Mouse (Mus musculus): Measurements from ENCODE around the gene Ptprd. TPM values are rescaled to one million over a fixed set of nuclear protein-coding genes. Genes with fewer than 3 reads are reported as not detected.

Ptprd gene
- polyA plus RNA-seq, 1 experiment from 2014 or later, result 10.0 TPM

GRCm38 (mm10) chr4:76460556-76460955 is 1751.2 kb downstream of the Ptprd start:
- no peak overlapping the region for H3K4me2 ChIP-seq (ENCODE audit: low read depth, low read length)
- H3K4me3 ChIP-seq (ENCODE audit: low read length), result no peak overlapping the region
- no peaks in the 10 kb centered on the region for H3K36me3 ChIP-seq (ENCODE audit: control insufficient read depth, insufficient read depth)
- no peak overlapping the region for H3K9ac ChIP-seq (ENCODE audit: low read length)
- ATAC-seq (replicated peaks; ENCODE audit: extremely low read depth, insufficient read depth, low FRiP score), result no peak
- no peaks in the 10 kb centered on the region for H3K9me3 ChIP-seq (replicated peaks; ENCODE audit: control insufficient read depth, low read length)
- peaks cover 30% of the 10 kb centered on the region for H3K4me1 ChIP-seq (ENCODE audit: control insufficient read depth, insufficient read depth, low read length)
- H3K27ac ChIP-seq (ENCODE audit: low read length), result no peak overlapping the region
- 78% methylated on average over 1 of the region's 1 CpGs for WGBS
- H3K27me3 ChIP-seq (ENCODE audit: control insufficient read depth, insufficient read depth, low read length), result no peaks in the 10 kb centered on the region

- Histone ChIP-seq H3K4me3 (ENCODE audit: low read length) (no peak overlapping the region), H3K27ac (ENCODE audit: low read length) (no peak overlapping the region), H3K36me3 (ENCODE audit: control insufficient read depth, insufficient read depth) (no peaks in the 10 kb centered on the region), H3K27me3 (ENCODE audit: control insufficient read depth, insufficient read depth, low read length) (no peaks in the 10 kb centered on the region), H3K9me3 (replicated peaks; ENCODE audit: control insufficient read depth, low read length) (no peaks in the 10 kb centered on the region), H3K4me2 (ENCODE audit: low read depth, low read length) (no peak overlapping the region), H3K4me1 (ENCODE audit: control insufficient read depth, insufficient read depth, low read length) (peaks cover 30% of the 10 kb centered on the region), H3K9ac (ENCODE audit: low read length) (no peak overlapping the region)
- no peak for ATAC-seq (replicated peaks; ENCODE audit: extremely low read depth, insufficient read depth, low FRiP score)
Measured at GRCm38 (mm10) chr4:76459621-76460020, 1752.1 kb downstream of the Ptprd start.

GRCm38 (mm10) chr4:76452286-76452685 is 1759.5 kb downstream of the Ptprd start:
- peaks cover 15% of the 10 kb centered on the region for H3K4me1 ChIP-seq (ENCODE audit: control insufficient read depth, insufficient read depth, low read length)
- 65% methylated on average over 4 of the region's 4 CpGs for WGBS
- no peak for ATAC-seq (replicated peaks; ENCODE audit: extremely low read depth, insufficient read depth, low FRiP score)

GRCm38 (mm10) chr4:76451019-76451552 is 1760.7 kb downstream of the Ptprd start:
- H3K9me3 ChIP-seq (replicated peaks; ENCODE audit: control insufficient read depth, low read length), result no peaks in the 10 kb centered on the region
- H3K9ac ChIP-seq (ENCODE audit: low read length), result peak overlapping the region; percentile 90
- H3K4me2 ChIP-seq (ENCODE audit: low read depth, low read length), result peak overlapping the region; percentile 74
- H3K4me3 ChIP-seq (ENCODE audit: low read length), result peak overlapping the region; percentile 88
- no peak for ATAC-seq (replicated peaks; ENCODE audit: extremely low read depth, insufficient read depth, low FRiP score)
- H3K27ac ChIP-seq (ENCODE audit: low read length), result peak overlapping the region; percentile 64
- no peaks in the 10 kb centered on the region for H3K27me3 ChIP-seq (ENCODE audit: control insufficient read depth, insufficient read depth, low read length)
- H3K36me3 ChIP-seq (ENCODE audit: control insufficient read depth, insufficient read depth), result no peaks in the 10 kb centered on the region
- 33% methylated on average over 8 of the region's 8 CpGs for WGBS
- peaks cover 13% of the 10 kb centered on the region for H3K4me1 ChIP-seq (ENCODE audit: control insufficient read depth, insufficient read depth, low read length)

More at GRCm38 (mm10) chr4:76452286-76452685, 1759.5 kb downstream of the Ptprd start:
- Histone ChIP-seq H3K36me3 (ENCODE audit: control insufficient read depth, insufficient read depth) (no peaks in the 10 kb centered on the region), H3K9me3 (replicated peaks; ENCODE audit: control insufficient read depth, low read length) (no peaks in the 10 kb centered on the region), H3K9ac (ENCODE audit: low read length) (no peak overlapping the region), H3K27me3 (ENCODE audit: control insufficient read depth, insufficient read depth, low read length) (no peaks in the 10 kb centered on the region), H3K4me2 (ENCODE audit: low read depth, low read length) (no peak overlapping the region), H3K4me3 (ENCODE audit: low read length) (no peak overlapping the region), H3K27ac (ENCODE audit: low read length) (no peak overlapping the region)

- peak; percentile 76 for ATAC-seq (replicated peaks; ENCODE audit: extremely low read depth, insufficient read depth, low FRiP score)
- Histone ChIP-seq H3K4me2 (ENCODE audit: low read depth, low read length) (peak overlapping the region; percentile 74), H3K27me3 (ENCODE audit: control insufficient read depth, insufficient read depth, low read length) (no peaks in the 10 kb centered on the region), H3K9me3 (replicated peaks; ENCODE audit: control insufficient read depth, low read length) (no peaks in the 10 kb centered on the region), H3K9ac (ENCODE audit: low read length) (peak overlapping the region; percentile 90), H3K4me3 (ENCODE audit: low read length) (peak overlapping the region; percentile 88), H3K36me3 (ENCODE audit: control insufficient read depth, insufficient read depth) (no peaks in the 10 kb centered on the region), H3K27ac (ENCODE audit: low read length) (peak overlapping the region; percentile 95), H3K4me1 (ENCODE audit: control insufficient read depth, insufficient read depth, low read length) (peaks cover 8% of the 10 kb centered on the region)
- WGBS, result under 1% methylated on average over 28 of the region's 34 CpGs
Measured at GRCm38 (mm10) chr4:76450351-76451018, 1761.3 kb downstream of the Ptprd start.

GRCm38 (mm10) chr4:76449466-76450350 is 1762.1 kb downstream of the Ptprd start:
- WGBS, result under 1% methylated on average over 85 of the region's 99 CpGs
- peak; percentile 70 for ATAC-seq (replicated peaks; ENCODE audit: extremely low read depth, insufficient read depth, low FRiP score)
- H3K4me2 ChIP-seq (ENCODE audit: low read depth, low read length), result peak overlapping the region; percentile 74
- peaks cover 11% of the 10 kb centered on the region for H3K4me1 ChIP-seq (ENCODE audit: control insufficient read depth, insufficient read depth, low read length)
- H3K9me3 ChIP-seq (replicated peaks; ENCODE audit: control insufficient read depth, low read length), result no peaks in the 10 kb centered on the region
- peak overlapping the region; percentile 90 for H3K9ac ChIP-seq (ENCODE audit: low read length)
- H3K4me3 ChIP-seq (ENCODE audit: low read length), result peak overlapping the region; percentile 88
- H3K36me3 ChIP-seq (ENCODE audit: control insufficient read depth, insufficient read depth), result no peaks in the 10 kb centered on the region
- peak overlapping the region; percentile 95 for H3K27ac ChIP-seq (ENCODE audit: low read length)
- H3K27me3 ChIP-seq (ENCODE audit: control insufficient read depth, insufficient read depth, low read length), result no peaks in the 10 kb centered on the region

- peak overlapping the region; percentile 95 for H3K27ac ChIP-seq (ENCODE audit: low read length)
- peak overlapping the region; percentile 74 for H3K4me2 ChIP-seq (ENCODE audit: low read depth, low read length)
- H3K4me1 ChIP-seq (ENCODE audit: control insufficient read depth, insufficient read depth, low read length), result peaks cover 11% of the 10 kb centered on the region
- WGBS, result under 1% methylated on average over 24 of the region's 24 CpGs
- H3K4me3 ChIP-seq (ENCODE audit: low read length), result peak overlapping the region; percentile 88
- no peaks in the 10 kb centered on the region for H3K27me3 ChIP-seq (ENCODE audit: control insufficient read depth, insufficient read depth, low read length)
- no peaks in the 10 kb centered on the region for H3K36me3 ChIP-seq (ENCODE audit: control insufficient read depth, insufficient read depth)
- no peaks in the 10 kb centered on the region for H3K9me3 ChIP-seq (replicated peaks; ENCODE audit: control insufficient read depth, low read length)
- ATAC-seq (replicated peaks; ENCODE audit: extremely low read depth, insufficient read depth, low FRiP score), result peak; percentile 8; the same call in 1 of the 2 replicates
- H3K9ac ChIP-seq (ENCODE audit: low read length), result peak overlapping the region; percentile 90
Measured at GRCm38 (mm10) chr4:76448678-76449465, 1762.9 kb downstream of the Ptprd start.

- Histone ChIP-seq H3K27me3 (ENCODE audit: control insufficient read depth, insufficient read depth, low read length) (no peaks in the 10 kb centered on the region), H3K9me3 (replicated peaks; ENCODE audit: control insufficient read depth, low read length) (no peaks in the 10 kb centered on the region), H3K4me1 (ENCODE audit: control insufficient read depth, insufficient read depth, low read length) (peaks cover 9% of the 10 kb centered on the region), H3K36me3 (ENCODE audit: control insufficient read depth, insufficient read depth) (no peaks in the 10 kb centered on the region), H3K4me2 (ENCODE audit: low read depth, low read length) (peak overlapping the region; percentile 74; the same call in 1 of the 2 replicates), H3K4me3 (ENCODE audit: low read length) (no peak overlapping the region), H3K27ac (ENCODE audit: low read length) (no peak overlapping the region), H3K9ac (ENCODE audit: low read length) (no peak overlapping the region)
- ATAC-seq (replicated peaks; ENCODE audit: extremely low read depth, insufficient read depth, low FRiP score), result no peak
Measured at GRCm38 (mm10) chr4:76447396-76447795, 1764.4 kb downstream of the Ptprd start.

Measured in heart, embryonic 16.5 days (tissue).